Mouse (Mus musculus) thymus, adult 2 months (tissue): ENCODE measurements at regions not wholly inside any gene's neighbourhood (a gene's known extent, or its start where the extent isn't known, plus 50 kb on each side); places are given as distances from the start of the nearest gene placed in this dataset.

ENCODE experiments used
- CTCF ChIP-seq: fragments of 200-500 bp; IDR thresholded peaks from 2 replicates; pipeline ENCODE4 v1.5.1; 2012; ENCODE audit warnings: mild to moderate bottlenecking, control low read depth, low read length, moderate library complexity, borderline replicate concordance; ENCODE audit not compliant: control insufficient read depth, poor library complexity, insufficient read depth; ENCODE audit errors: extremely low read depth
- POLR2A ChIP-seq: fragments of 200-500 bp; IDR thresholded peaks from 2 replicates; pipeline ENCODE4 v1.6.1; 2012; ENCODE audit warnings: mild to moderate bottlenecking, low read length, control low read depth, moderate library complexity; ENCODE audit not compliant: control insufficient read depth, poor library complexity, insufficient read depth; ENCODE audit errors: extremely low read depth

- no peak for TF ChIP-seq CTCF
- TF ChIP-seq POLR2A = no peak
Observed at GRCm38 (mm10) chr5:120332030-120332429, 99.5 kb upstream of the Lhx5 start.
